Mouse (Mus musculus) A20 (cell line): ENCODE measurements around the gene Pafah1b2.

Source experiments
- DNase-seq: peaks from one replicate; pipeline ENCODE4 v3.0.0-alpha.2; 2011; ENCODE audit warnings: low read depth, low spot score

Gene Pafah1b2

DNA sequence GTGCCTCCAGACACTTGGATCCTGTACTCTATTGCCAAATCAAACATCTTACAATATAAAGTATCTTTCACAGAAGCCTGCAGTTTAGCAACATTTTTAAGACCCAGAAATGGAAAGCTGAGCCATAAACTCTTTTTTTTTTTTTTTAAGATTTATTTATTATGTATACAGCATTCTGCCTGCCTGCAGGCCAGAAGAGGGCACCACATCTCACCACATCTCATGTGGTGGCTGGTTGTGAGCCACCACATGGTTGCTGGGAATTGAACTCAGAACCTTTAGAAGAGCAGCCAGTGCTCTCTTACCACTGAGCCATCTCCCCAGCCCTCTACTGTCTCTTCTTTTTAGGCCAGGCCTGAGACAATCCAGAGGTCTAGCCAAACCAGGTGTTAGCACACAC, 31.2 kb downstream of the Pafah1b2 start:
- peak; percentile 55 for DNase-seq

GRCm38 (mm10) chr9:45980611-45981010, 31.9 kb downstream of the Pafah1b2 start:
- no peak for DNase-seq

DNA sequence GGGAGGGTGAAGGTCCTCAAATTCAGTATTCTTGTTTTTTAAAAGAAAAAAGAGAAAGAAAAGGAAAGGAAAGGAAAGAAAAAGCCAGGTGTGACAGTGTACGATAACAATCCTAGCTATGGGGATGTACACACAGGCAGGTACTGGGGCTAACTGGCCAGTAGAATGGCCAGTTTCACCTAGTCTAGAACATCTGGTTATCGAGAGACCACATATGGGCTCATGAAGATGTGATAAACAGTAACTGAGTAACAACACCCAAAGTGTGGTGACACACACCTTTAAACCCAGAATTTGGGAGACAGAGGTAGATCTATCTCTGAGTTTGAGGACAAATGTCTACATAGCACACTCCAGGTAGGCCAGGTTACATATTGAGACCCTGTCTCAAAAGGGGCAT, 32.7 kb downstream of the Pafah1b2 start:
- DNase-seq: no peak

- peak; percentile 45 for DNase-seq
These were observed 35.6 kb downstream of the Pafah1b2 start for GRCm38 (mm10) chr9:45976884-45977283.

- DNase-seq: no peak
These were observed 48.9 kb downstream of the Pafah1b2 start for GRCm38 (mm10) chr9:45963577-45963976.

DNA sequence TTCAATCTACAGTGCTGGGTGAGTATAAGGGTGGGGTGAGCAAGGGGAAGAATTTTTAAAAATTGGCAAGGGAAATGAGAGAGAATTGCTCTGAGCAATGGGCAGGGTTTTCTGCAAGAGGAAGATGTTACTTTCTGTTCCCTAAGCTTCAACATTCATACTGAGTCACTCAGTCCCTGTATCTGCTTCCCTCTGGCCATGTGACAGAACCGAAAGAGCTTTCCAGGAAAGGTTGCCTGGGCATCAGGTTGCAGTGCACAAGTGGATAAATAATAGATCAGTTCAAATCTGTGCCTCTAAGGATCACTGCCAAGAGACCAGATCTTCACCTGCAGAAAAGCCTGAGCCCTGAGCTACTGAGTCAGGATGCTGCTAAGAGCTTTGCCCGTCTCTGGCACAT, 50.6 kb downstream of the Pafah1b2 start:
- DNase-seq: peak; percentile 77

DNA sequence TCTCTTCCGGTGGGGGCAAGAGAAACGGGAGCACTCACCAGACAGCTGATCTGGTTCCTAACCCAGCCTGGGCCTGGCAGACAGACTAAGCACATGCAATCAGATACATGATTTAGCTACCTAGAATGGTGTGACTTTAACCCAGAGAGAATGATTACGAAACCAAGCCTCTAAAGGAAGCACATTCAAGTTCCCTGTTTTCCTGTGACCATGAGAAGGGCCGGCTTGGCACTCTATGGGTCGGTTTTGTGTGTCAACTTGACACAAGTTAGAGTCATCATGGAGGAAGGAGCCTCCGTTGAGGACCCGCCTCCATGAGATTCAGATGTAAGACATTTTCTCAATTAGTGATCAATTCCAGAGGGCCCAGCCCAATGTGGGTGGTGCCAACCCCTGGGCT, 52.8 kb downstream of the Pafah1b2 start:
- no peak for DNase-seq

DNA sequence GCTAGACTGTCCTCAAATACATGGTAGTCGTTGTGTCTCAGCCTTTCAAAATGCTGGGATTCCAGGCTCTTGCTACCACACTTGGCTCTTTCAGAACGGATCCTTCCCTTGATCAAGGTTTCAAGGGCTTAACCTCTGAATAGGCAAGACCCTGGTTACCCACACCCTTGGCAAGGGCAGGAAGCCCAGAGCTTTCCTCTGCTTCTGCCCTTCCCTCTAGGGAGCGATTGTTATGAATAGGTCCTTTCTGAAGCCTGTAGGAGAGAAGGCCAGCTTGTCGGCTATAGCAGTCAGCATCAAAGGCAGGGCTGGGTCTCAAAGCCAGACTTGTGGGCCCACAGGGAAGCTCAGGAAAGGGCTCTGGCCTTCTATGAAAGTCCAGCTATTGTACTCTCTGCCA, 53.6 kb downstream of the Pafah1b2 start:
- DNase-seq: no peak

DNA sequence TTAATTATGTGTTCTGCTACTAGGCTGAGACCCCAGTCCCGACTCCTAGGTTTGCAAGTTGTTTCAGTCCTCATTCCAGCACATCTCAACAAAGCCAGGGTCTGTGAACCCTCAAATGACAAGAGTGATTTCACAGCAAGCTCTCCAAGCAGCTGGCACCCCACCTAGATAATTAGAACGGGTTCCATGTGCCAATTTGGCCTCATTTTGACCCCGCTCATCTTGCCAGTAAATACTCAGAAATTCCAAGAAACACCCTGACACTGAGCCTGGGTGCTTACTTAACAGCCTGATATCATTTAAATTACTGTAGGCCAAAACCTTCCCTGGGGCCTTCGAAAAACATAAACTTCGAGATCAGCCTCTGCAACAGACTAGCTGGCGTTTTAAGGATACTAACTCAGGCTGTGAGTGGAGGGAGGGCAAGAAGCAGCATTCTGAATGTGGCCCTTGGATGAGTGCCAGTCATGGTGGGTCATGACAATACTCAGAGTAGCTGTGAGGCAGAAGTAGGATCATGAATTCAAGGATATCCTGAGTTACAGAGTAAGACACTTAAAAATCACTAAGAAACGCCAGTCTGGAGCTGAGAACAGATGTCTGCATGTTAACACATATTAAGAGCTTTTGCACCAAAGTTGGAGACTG, 54.3 kb downstream of the Pafah1b2 start:
- DNase-seq: no peak

GRCm38 (mm10) chr9:45955107-45955963, 57.2 kb downstream of the Pafah1b2 start, which contains the start of gene Sidt2:
Sidt2 (minus strand) TSS chr9:45955258.
- DNase-seq: peak; percentile 89

GRCm38 (mm10) chr9:45954294-45955106, 58.0 kb downstream of the Pafah1b2 start:
- DNase-seq: peak; percentile 80

- no peak for DNase-seq
These were observed 58.8 kb downstream of the Pafah1b2 start for GRCm38 (mm10) chr9:45953511-45954293.

GRCm38 (mm10) chr9:45952890-45953289, 59.6 kb downstream of the Pafah1b2 start:
- DNase-seq: no peak

DNA sequence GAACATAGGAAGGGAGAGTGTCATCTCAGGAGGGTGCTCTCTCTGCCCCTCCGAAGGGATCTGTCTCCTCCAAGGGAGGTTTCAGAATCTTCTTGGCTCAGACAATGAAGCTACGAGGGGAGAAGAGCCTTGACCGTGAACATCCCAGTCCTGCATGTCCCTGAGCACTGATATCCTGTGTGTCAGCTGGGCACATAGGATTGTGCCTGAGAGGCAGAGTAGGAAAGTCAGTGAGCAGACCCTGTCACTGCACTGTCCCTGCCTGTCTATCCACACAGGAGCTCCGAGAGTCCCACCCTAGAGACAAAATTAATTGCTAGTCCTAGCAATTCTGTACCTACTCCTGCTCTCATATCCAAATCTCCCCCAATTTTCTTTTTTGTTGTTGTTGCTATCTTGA, 60.4 kb downstream of the Pafah1b2 start:
- DNase-seq: no peak

DNA sequence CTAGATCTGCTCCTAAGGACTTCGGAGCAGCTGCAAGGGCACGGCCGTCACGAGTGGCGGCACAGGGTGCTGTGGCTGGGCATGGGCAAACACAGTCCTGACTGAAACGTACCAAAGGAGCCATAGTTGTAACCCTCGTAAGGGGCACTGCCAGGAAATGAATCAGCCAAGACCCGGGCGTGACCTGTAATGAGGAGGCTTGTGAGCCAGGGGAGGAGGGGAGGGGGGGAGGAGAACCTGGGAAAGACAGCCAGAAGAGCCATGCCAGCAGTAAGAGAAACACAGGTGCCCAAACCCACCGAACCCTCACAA, 65.7 kb downstream of the Pafah1b2 start:
- DNase-seq: no peak

DNA sequence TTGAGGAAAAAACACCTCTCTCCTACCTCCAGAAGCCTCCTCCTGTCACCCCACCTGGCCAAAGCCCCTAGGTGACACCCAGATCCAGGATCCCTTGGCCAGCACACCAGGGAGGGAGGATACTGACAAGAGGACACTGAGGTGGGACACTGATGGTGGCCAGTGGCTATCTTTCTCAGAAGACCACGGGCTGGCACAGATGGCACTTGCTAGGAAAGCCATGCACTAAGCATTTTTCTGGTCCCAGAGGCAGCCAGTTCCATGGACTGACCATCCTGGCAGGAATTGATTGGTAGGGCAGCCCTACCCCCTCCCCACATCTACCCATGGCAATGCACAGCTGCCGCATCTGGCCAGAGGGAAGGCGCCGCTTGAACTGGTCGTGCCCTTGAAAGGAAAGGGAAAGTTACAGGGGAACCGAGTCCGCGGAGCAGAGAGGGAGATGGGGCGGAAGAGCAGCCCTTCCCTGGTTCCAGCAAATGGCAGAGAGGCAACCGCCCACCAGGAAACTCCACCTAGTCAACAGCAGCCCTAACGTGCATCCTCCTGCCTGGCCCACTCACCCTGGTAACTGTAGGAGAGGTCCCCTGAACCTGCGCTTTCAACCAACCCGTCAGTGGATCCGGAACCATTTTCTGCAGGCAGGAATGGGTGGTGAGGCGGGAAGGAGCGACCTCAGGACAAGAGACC, 66.2 kb downstream of the Pafah1b2 start:
- DNase-seq: no peak

DNA sequence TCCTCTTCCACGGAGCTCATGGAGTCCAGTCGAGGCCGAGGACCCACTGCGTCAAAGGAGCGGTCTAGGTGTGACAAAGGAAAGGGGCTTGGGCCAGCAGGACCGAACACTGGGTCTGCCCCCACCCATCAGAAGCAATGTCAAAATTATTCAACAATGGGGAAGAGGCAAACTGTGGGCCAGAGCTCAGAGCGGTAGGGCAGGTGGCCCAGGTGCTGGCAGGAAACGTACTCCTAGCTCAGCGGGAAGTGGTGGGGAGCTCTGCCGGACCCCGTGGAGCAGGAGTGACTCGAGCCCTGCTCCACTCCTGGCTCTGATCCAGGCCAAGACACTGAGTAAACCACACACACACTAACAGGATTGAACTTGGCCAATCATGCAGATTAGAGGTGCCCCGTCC, 66.8 kb downstream of the Pafah1b2 start:
- no peak for DNase-seq

GRCm38 (mm10) chr9:45944506-45945400, 67.7 kb downstream of the Pafah1b2 start:
- peak; percentile 82 for DNase-seq

GRCm38 (mm10) chr9:45943628-45944505, 68.6 kb downstream of the Pafah1b2 start:
- DNase-seq: no peak
